Mouse (Mus musculus): ENCODE data around the gene Mpzl1. TPM values are rescaled to one million over a fixed set of nuclear protein-coding genes. Genes with fewer than 3 reads are reported as not detected.

Gene Mpzl1
- total RNA-seq, 1 experiment from 2014 or later, result 39.1 TPM

DNA sequence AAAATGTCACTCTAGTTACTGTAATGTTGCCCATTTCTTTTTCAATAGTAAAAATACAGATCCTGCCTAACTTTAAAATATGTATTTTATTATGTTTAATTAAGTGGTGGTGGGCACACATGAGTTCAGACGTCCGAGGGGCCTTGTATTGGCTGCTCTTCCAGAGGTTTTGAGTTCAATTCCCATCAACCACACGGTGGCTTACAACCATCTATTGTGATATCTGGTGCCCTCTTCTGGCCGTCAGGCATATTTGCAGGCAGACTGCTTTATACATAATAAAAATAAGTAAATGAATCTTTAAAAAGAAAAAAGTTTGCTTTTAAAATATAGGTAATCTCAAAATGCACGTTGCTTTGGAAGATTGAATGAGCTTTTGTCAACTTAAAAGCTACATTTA lies 55.0 kb downstream of the Mpzl1 start:
- DNase-seq, result no peak

DNA sequence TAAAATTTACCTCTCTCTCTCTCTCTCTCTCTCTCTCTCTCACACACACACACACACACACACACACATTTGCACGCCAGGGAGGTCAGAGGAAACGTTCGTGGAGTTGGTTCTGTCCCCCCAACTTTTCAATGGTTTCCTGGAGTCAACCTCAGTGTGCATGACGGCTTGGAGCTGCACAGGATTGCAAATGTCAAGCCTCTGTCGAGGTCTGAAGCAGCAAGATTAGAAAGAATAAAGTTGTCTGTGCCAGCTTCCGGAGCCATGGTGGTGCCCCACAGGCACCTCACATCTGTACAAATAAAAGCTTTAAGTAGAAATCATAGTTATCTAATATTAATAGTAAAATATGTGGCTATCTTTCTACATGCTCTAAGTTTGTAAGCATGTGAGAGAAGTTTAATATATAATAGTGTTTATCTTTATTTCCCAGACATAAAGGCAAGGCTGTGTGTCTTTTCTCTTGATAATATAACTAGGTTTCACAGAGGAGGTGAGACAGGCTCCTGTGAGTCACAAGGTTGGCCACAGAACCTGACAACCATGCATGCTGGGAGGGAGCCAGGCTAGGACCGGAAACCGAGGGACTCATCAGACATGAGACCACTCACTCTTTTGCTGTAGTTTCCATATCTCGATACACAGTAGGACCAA lies 57.8 kb downstream of the Mpzl1 start:
- DNase-seq, result no peak

GRCm38 (mm10) chr1:165576005-165576404 lies 58.3 kb downstream of the Mpzl1 start:
- DNase-seq, result no peak

GRCm38 (mm10) chr1:165567466-165567865 lies 66.9 kb downstream of the Mpzl1 start:
- DNase-seq, result no peak

DNA sequence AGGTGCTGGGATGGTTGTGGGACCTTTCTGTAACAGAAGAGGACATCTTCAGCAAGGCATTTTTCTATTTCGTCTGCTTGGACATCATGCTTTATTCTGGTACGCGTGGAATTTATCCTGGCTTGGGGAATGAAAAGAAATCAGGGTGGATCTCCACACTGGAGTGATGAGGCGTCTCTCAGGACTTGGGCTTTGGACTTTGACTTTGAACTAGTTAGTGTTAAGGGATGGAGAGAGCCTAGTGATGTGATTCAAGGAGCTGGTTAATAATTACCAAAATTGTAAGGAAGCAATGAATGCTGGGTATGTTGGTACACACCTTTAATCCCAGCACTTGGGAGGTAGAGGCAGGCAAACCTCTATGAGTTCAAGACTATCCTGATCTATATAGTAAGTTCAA lies 69.1 kb downstream of the Mpzl1 start:
- DNase-seq, result no peak

- no peak for DNase-seq
These were observed 75.3 kb downstream of the Mpzl1 start for GRCm38 (mm10) chr1:165559073-165559472.

GRCm38 (mm10) chr1:165556711-165557110 lies 77.6 kb downstream of the Mpzl1 start:
- DNase-seq, result no peak

Other genes with a start within 250 kb of the Mpzl1 start
- gene Dcaf6, start 174.1 kb downstream of the Mpzl1 start, total RNA-seq (2021), result 44.5 and 46.5 TPM in 2 replicates
- 311 and 341 TPM in 2 replicates for gene Mpc2, start 173.9 kb downstream of the Mpzl1 start, total RNA-seq (2021)
- 0.11 TPM in 2 replicates for gene Adcy10, start 149.4 kb downstream of the Mpzl1 start, total RNA-seq (2021)
- gene Rcsd1, start 75.2 kb upstream of the Mpzl1 start, total RNA-seq (2021), result 22.1 and 35.0 TPM in 2 replicates
- gene Creg1, start 129.2 kb upstream of the Mpzl1 start, total RNA-seq (2021), result 36.6 and 56.6 TPM in 2 replicates
- gene Cd247, start 154.1 kb upstream of the Mpzl1 start, total RNA-seq (2021), result 1.3 and 9.1 TPM in 2 replicates

Measured in adrenal gland, postnatal 14 days (tissue).